Mouse (Mus musculus): ENCODE measurements at regions not wholly inside any gene's neighbourhood (a gene's known extent, or its start where the extent isn't known, plus 50 kb on each side); places are given as distances from the start of the nearest gene placed in this dataset.

GRCm38 (mm10) chr5:12639549-12639948, 256.4 kb downstream of the Sema3d start:
- no peaks in the 10 kb centered on the region for H3K36me3 ChIP-seq (ENCODE audit: control insufficient read depth, insufficient read depth, low read length)
- no peak for DNase-seq (ENCODE audit: low spot score)
- no peak for ATAC-seq (ENCODE audit: low FRiP score)
- H3K4me2 ChIP-seq (replicated peaks; ENCODE audit: low read depth, low read length): no peak overlapping the region
- H3K4me3 ChIP-seq (ENCODE audit: low read depth, low read length): no peak overlapping the region
- no peaks in the 10 kb centered on the region for H3K9me3 ChIP-seq (ENCODE audit: control insufficient read depth, low read length)
- H3K27me3 ChIP-seq (ENCODE audit: control insufficient read depth, insufficient read depth, low read length): no peaks in the 10 kb centered on the region
- no peak overlapping the region for H3K27ac ChIP-seq (ENCODE audit: low read depth, low read length)
- no peaks in the 10 kb centered on the region for H3K4me1 ChIP-seq (replicated peaks; ENCODE audit: control insufficient read depth, insufficient read depth, low read length)
- H3K9ac ChIP-seq (ENCODE audit: low read depth, low read length): no peak overlapping the region

GRCm38 (mm10) chr5:12646269-12646668, 263.1 kb downstream of the Sema3d start:
- DNase-seq (ENCODE audit: low spot score) (no peak), ATAC-seq (ENCODE audit: low FRiP score) (no peak)
- H3K27ac ChIP-seq (ENCODE audit: low read depth, low read length): no peak overlapping the region
- no peaks in the 10 kb centered on the region for H3K27me3 ChIP-seq (ENCODE audit: control insufficient read depth, insufficient read depth, low read length)
- no peaks in the 10 kb centered on the region for H3K4me1 ChIP-seq (replicated peaks; ENCODE audit: control insufficient read depth, insufficient read depth, low read length)
- no peaks in the 10 kb centered on the region for H3K36me3 ChIP-seq (ENCODE audit: control insufficient read depth, insufficient read depth, low read length)
- no peak overlapping the region for H3K4me3 ChIP-seq (ENCODE audit: low read depth, low read length)
- no peak overlapping the region for H3K4me2 ChIP-seq (replicated peaks; ENCODE audit: low read depth, low read length)
- H3K9ac ChIP-seq (ENCODE audit: low read depth, low read length): no peak overlapping the region
- H3K9me3 ChIP-seq (ENCODE audit: control insufficient read depth, low read length): no peaks in the 10 kb centered on the region
- 73% methylated on average over 2 of the region's 2 CpGs for WGBS

GRCm38 (mm10) chr5:12673666-12674065, 290.5 kb downstream of the Sema3d start:
- ATAC-seq (ENCODE audit: low FRiP score) (no peak), DNase-seq (ENCODE audit: low spot score) (no peak)
- Histone ChIP-seq H3K36me3 (ENCODE audit: control insufficient read depth, insufficient read depth, low read length) (no peaks in the 10 kb centered on the region), H3K27ac (ENCODE audit: low read depth, low read length) (no peak overlapping the region), H3K4me3 (ENCODE audit: low read depth, low read length) (no peak overlapping the region), H3K27me3 (ENCODE audit: control insufficient read depth, insufficient read depth, low read length) (no peaks in the 10 kb centered on the region), H3K9ac (ENCODE audit: low read depth, low read length) (no peak overlapping the region), H3K4me2 (replicated peaks; ENCODE audit: low read depth, low read length) (no peak overlapping the region), H3K4me1 (replicated peaks; ENCODE audit: control insufficient read depth, insufficient read depth, low read length) (no peaks in the 10 kb centered on the region), H3K9me3 (ENCODE audit: control insufficient read depth, low read length) (no peaks in the 10 kb centered on the region)
- 86% methylated on average over 2 of the region's 2 CpGs for WGBS

- 94% methylated on average over 4 of the region's 4 CpGs for WGBS
Observed at GRCm38 (mm10) chr5:12674134-12674533, 290.9 kb downstream of the Sema3d start.

GRCm38 (mm10) chr5:12676712-12677111, 293.5 kb downstream of the Sema3d start:
- Histone ChIP-seq H3K4me3 (ENCODE audit: low read depth, low read length) (no peak overlapping the region), H3K36me3 (ENCODE audit: control insufficient read depth, insufficient read depth, low read length) (no peaks in the 10 kb centered on the region), H3K27me3 (ENCODE audit: control insufficient read depth, insufficient read depth, low read length) (no peaks in the 10 kb centered on the region), H3K9me3 (ENCODE audit: control insufficient read depth, low read length) (no peaks in the 10 kb centered on the region), H3K4me1 (replicated peaks; ENCODE audit: control insufficient read depth, insufficient read depth, low read length) (no peaks in the 10 kb centered on the region), H3K4me2 (replicated peaks; ENCODE audit: low read depth, low read length) (no peak overlapping the region), H3K9ac (ENCODE audit: low read depth, low read length) (no peak overlapping the region), H3K27ac (ENCODE audit: low read depth, low read length) (no peak overlapping the region)
- DNase-seq (ENCODE audit: low spot score) (no peak), ATAC-seq (ENCODE audit: low FRiP score) (no peak)
- 65% methylated on average over 3 of the region's 3 CpGs for WGBS

More at GRCm38 (mm10) chr5:12674134-12674533, 290.9 kb downstream of the Sema3d start:
- DNase-seq (ENCODE audit: low spot score) (no peak), ATAC-seq (ENCODE audit: low FRiP score) (no peak)
- Histone ChIP-seq H3K36me3 (ENCODE audit: control insufficient read depth, insufficient read depth, low read length) (no peaks in the 10 kb centered on the region), H3K27me3 (ENCODE audit: control insufficient read depth, insufficient read depth, low read length) (no peaks in the 10 kb centered on the region), H3K27ac (ENCODE audit: low read depth, low read length) (no peak overlapping the region), H3K4me2 (replicated peaks; ENCODE audit: low read depth, low read length) (no peak overlapping the region), H3K9me3 (ENCODE audit: control insufficient read depth, low read length) (no peaks in the 10 kb centered on the region), H3K4me1 (replicated peaks; ENCODE audit: control insufficient read depth, insufficient read depth, low read length) (no peaks in the 10 kb centered on the region), H3K4me3 (ENCODE audit: low read depth, low read length) (no peak overlapping the region), H3K9ac (ENCODE audit: low read depth, low read length) (no peak overlapping the region)

GRCm38 (mm10) chr5:12714894-12715293, 331.7 kb downstream of the Sema3d start:
- no peak overlapping the region for H3K4me3 ChIP-seq (ENCODE audit: low read depth, low read length)
- DNase-seq (ENCODE audit: low spot score) (no peak), ATAC-seq (ENCODE audit: low FRiP score) (no peak)
- 89% methylated on average over 3 of the region's 3 CpGs for WGBS
- H3K9ac ChIP-seq (ENCODE audit: low read depth, low read length): no peak overlapping the region
- H3K9me3 ChIP-seq (ENCODE audit: control insufficient read depth, low read length): peaks cover 6% of the 10 kb centered on the region
- no peaks in the 10 kb centered on the region for H3K27me3 ChIP-seq (ENCODE audit: control insufficient read depth, insufficient read depth, low read length)
- H3K36me3 ChIP-seq (ENCODE audit: control insufficient read depth, insufficient read depth, low read length): no peaks in the 10 kb centered on the region
- H3K27ac ChIP-seq (ENCODE audit: low read depth, low read length): no peak overlapping the region
- H3K4me1 ChIP-seq (replicated peaks; ENCODE audit: control insufficient read depth, insufficient read depth, low read length): no peaks in the 10 kb centered on the region
- H3K4me2 ChIP-seq (replicated peaks; ENCODE audit: low read depth, low read length): no peak overlapping the region

GRCm38 (mm10) chr5:12751514-12751913, 368.3 kb downstream of the Sema3d start:
- H3K27me3 ChIP-seq (ENCODE audit: control insufficient read depth, insufficient read depth, low read length): no peaks in the 10 kb centered on the region
- H3K9me3 ChIP-seq (ENCODE audit: control insufficient read depth, low read length): no peaks in the 10 kb centered on the region
- no peak overlapping the region for H3K4me2 ChIP-seq (replicated peaks; ENCODE audit: low read depth, low read length)
- no peaks in the 10 kb centered on the region for H3K36me3 ChIP-seq (ENCODE audit: control insufficient read depth, insufficient read depth, low read length)
- H3K4me1 ChIP-seq (replicated peaks; ENCODE audit: control insufficient read depth, insufficient read depth, low read length): no peaks in the 10 kb centered on the region
- H3K9ac ChIP-seq (ENCODE audit: low read depth, low read length): no peak overlapping the region
- 53% methylated on average over 5 of the region's 5 CpGs for WGBS
- H3K4me3 ChIP-seq (ENCODE audit: low read depth, low read length): no peak overlapping the region
- peak; percentile 12 for DNase-seq (ENCODE audit: low spot score)
- ATAC-seq (ENCODE audit: low FRiP score): no peak
- no peak overlapping the region for H3K27ac ChIP-seq (ENCODE audit: low read depth, low read length)

GRCm38 (mm10) chr5:12759634-12760033, 365.6 kb upstream of the Sema3a start:
- Histone ChIP-seq H3K4me1 (replicated peaks; ENCODE audit: control insufficient read depth, insufficient read depth, low read length) (no peaks in the 10 kb centered on the region), H3K4me3 (ENCODE audit: low read depth, low read length) (no peak overlapping the region), H3K4me2 (replicated peaks; ENCODE audit: low read depth, low read length) (no peak overlapping the region), H3K9me3 (ENCODE audit: control insufficient read depth, low read length) (no peaks in the 10 kb centered on the region), H3K36me3 (ENCODE audit: control insufficient read depth, insufficient read depth, low read length) (no peaks in the 10 kb centered on the region), H3K27me3 (ENCODE audit: control insufficient read depth, insufficient read depth, low read length) (no peaks in the 10 kb centered on the region), H3K9ac (ENCODE audit: low read depth, low read length) (no peak overlapping the region), H3K27ac (ENCODE audit: low read depth, low read length) (no peak overlapping the region)
- DNase-seq (ENCODE audit: low spot score): no peak
- no peak for ATAC-seq (ENCODE audit: low FRiP score)

- no peaks in the 10 kb centered on the region for H3K36me3 ChIP-seq (ENCODE audit: control insufficient read depth, insufficient read depth, low read length)
- H3K4me2 ChIP-seq (replicated peaks; ENCODE audit: low read depth, low read length): no peak overlapping the region
- no peak overlapping the region for H3K9ac ChIP-seq (ENCODE audit: low read depth, low read length)
- no peak overlapping the region for H3K4me3 ChIP-seq (ENCODE audit: low read depth, low read length)
- DNase-seq (ENCODE audit: low spot score): no peak
- no peaks in the 10 kb centered on the region for H3K27me3 ChIP-seq (ENCODE audit: control insufficient read depth, insufficient read depth, low read length)
- H3K9me3 ChIP-seq (ENCODE audit: control insufficient read depth, low read length): no peaks in the 10 kb centered on the region
- no peaks in the 10 kb centered on the region for H3K4me1 ChIP-seq (replicated peaks; ENCODE audit: control insufficient read depth, insufficient read depth, low read length)
- 76% methylated on average over 1 of the region's 1 CpGs for WGBS
- no peak overlapping the region for H3K27ac ChIP-seq (ENCODE audit: low read depth, low read length)
- ATAC-seq (ENCODE audit: low FRiP score): no peak
Observed at GRCm38 (mm10) chr5:12767383-12767782, 357.8 kb upstream of the Sema3a start.

Measured in hindbrain, embryonic 11.5 days (tissue).